Mouse (Mus musculus) heart, adult 2 months (tissue): Measurements from ENCODE around the gene Cdk13. TPM values are rescaled to one million over a fixed set of nuclear protein-coding genes. Genes with fewer than 3 reads are reported as not detected.

Experiments
- DNase-seq, 2 experiments: peaks; one replicate each; pipeline ENCODE4 v3.0.0; 2021
- H3K27ac ChIP-seq: fragments of 200-600 bp; 2 replicates; pipeline ENCODE4 v1.8.1; 2022
- H3K27me3 ChIP-seq: fragments of 200-500 bp; 2 replicates; pipeline ENCODE4 v1.6.1; 2012; ENCODE audit warnings: mild to moderate bottlenecking, low read length, inconsistent platforms, mixed read lengths; ENCODE audit not compliant: control insufficient read depth, insufficient read depth
- H3K36me3 ChIP-seq: fragments of 200-500 bp; 2 replicates; pipeline ENCODE4 v1.6.1; 2012; ENCODE audit warnings: low read length, inconsistent platforms; ENCODE audit not compliant: control insufficient read depth, insufficient read depth
- H3K4me1 ChIP-seq: fragments of 200-500 bp; 2 replicates; pipeline ENCODE4 v1.6.1; 2011; ENCODE audit warnings: low read length; ENCODE audit not compliant: control insufficient read depth, insufficient read depth
- H3K4me3 ChIP-seq: fragments of 200-600 bp; 2 replicates; pipeline ENCODE4 v1.8.1; 2022
- H3K79me2 ChIP-seq: fragments of 200-500 bp; replicated peaks from 2 replicates; pipeline ENCODE4 v1.6.1; 2012; ENCODE audit warnings: mild to moderate bottlenecking, inconsistent platforms, low read length, moderate library complexity, mixed read lengths; ENCODE audit not compliant: control insufficient read depth, insufficient read depth
- H3K9ac ChIP-seq: fragments of 200-500 bp; 2 replicates; pipeline ENCODE4 v1.6.1; 2012; ENCODE audit warnings: low read depth, mild to moderate bottlenecking, control low read depth, inconsistent platforms, low read length, mixed read lengths
- CTCF ChIP-seq: fragments of 200-600 bp; IDR thresholded peaks from 2 replicates; pipeline ENCODE4 v1.8.1; 2022; ENCODE audit warnings: antibody characterized with exemption, mild to moderate bottlenecking, moderate library complexity
- EP300 ChIP-seq: fragments of 200-500 bp; IDR thresholded peaks from 2 replicates; pipeline ENCODE4 v1.6.1; 2011; ENCODE audit warnings: low read depth, low read length, control low read depth; ENCODE audit not compliant: insufficient read depth
- POLR2A ChIP-seq: fragments of 200-500 bp; IDR thresholded peaks from 2 replicates; pipeline ENCODE4 v1.6.1; 2011; ENCODE audit warnings: mild to moderate bottlenecking, low read depth, low read length, control low read depth; ENCODE audit not compliant: insufficient read depth
- WGBS: fragments of 180-500 bp; shearing (Covaris S2); methylation state at CpG from one replicate; pipeline ENCODE4 v1.1.7; 2018; 5-methylcytosine and 5-hydroxymethylcytosine counted together
- intact Hi-C: fragments of 180-260 bp; cut with DNase I; formaldehyde crosslinking; loops from one replicate; pipeline ENCODE4 v1.15.1; 2025
- polyA plus RNA-seq: library from polyadenylated mRNA; depleted of rRNA; stranded (reverse); fragments of >200 nt; gene quantifications from 2 replicates; pipeline ENCODE4 v1.2.3, GENCODE M21; 2012
- total RNA-seq, 2 experiments: library from RNA; stranded (reverse); gene quantifications; 2 replicates each; pipeline ENCODE4 v1.2.3; 2021

The Cdk13 gene
- total and polyA plus RNA-seq, 3 experiments: 12.5 to 24.7 (median 22.4) TPM

- Histone ChIP-seq H3K4me1 (no peaks in the 10 kb centered on the region), H3K4me3 (no peak overlapping the region), H3K79me2 (no peaks in the 10 kb centered on the region), H3K27me3 (no peaks in the 10 kb centered on the region), H3K36me3 (no peaks in the 10 kb centered on the region), H3K9ac (no peak overlapping the region), H3K27ac (no peak overlapping the region)
- WGBS: 38% methylated on average over 16 of the region's 16 CpGs
- intact Hi-C loops: loop anchor here (1.0 to 5.0 kb wide), 4 partner anchors 33 to 974 kb away; partner anchors contain the start of gene Cdk13
- peak in 1 of 2 experiments; percentile 25 for DNase-seq
- no peak for TF ChIP-seq POLR2A
- TF ChIP-seq CTCF: peak; percentile 90
- TF ChIP-seq EP300: no peak
Observed at GRCm38 (mm10) chr13:17837610-17838483, 33.0 kb upstream of the Cdk13 start.

GRCm38 (mm10) chr13:17836808-17837207 is 31.9 kb upstream of the Cdk13 start:
- no peak for DNase-seq
- Histone ChIP-seq H3K4me1 (no peaks in the 10 kb centered on the region), H3K79me2 (no peaks in the 10 kb centered on the region), H3K27me3 (no peaks in the 10 kb centered on the region), H3K9ac (no peak overlapping the region), H3K4me3 (no peak overlapping the region), H3K27ac (no peak overlapping the region), H3K36me3 (no peaks in the 10 kb centered on the region)
- WGBS: 68% methylated on average over 7 of the region's 7 CpGs
- TF ChIP-seq POLR2A (no peak), CTCF (no peak), EP300 (no peak)
- intact Hi-C loops: loop anchor here (1.0 to 5.0 kb wide), 3 partner anchors 32 to 975 kb away; partner anchors contain the start of gene Cdk13

- H3K27ac ChIP-seq: no peak overlapping the region
- no peaks in the 10 kb centered on the region for H3K36me3 ChIP-seq
- 69% methylated on average over 3 of the region's 3 CpGs for WGBS
- intact Hi-C loops: no loop called here
- H3K27me3 ChIP-seq: no peaks in the 10 kb centered on the region
- H3K4me3 ChIP-seq: no peak overlapping the region
- H3K4me1 ChIP-seq: no peaks in the 10 kb centered on the region
- no peak overlapping the region for H3K9ac ChIP-seq
- no peaks in the 10 kb centered on the region for H3K79me2 ChIP-seq
- no peak for TF ChIP-seq EP300
- TF ChIP-seq POLR2A: no peak
- TF ChIP-seq CTCF: no peak
- DNase-seq: no peak
Observed at GRCm38 (mm10) chr13:17832940-17833339, 28.0 kb upstream of the Cdk13 start.

GRCm38 (mm10) chr13:17817226-17817625 is 12.3 kb upstream of the Cdk13 start:
- Histone ChIP-seq H3K27ac (no peak overlapping the region), H3K4me3 (no peak overlapping the region), H3K4me1 (no peaks in the 10 kb centered on the region), H3K36me3 (no peaks in the 10 kb centered on the region), H3K79me2 (no peaks in the 10 kb centered on the region), H3K27me3 (no peaks in the 10 kb centered on the region), H3K9ac (no peak overlapping the region)
- no peak for TF ChIP-seq EP300
- TF ChIP-seq POLR2A: no peak
- TF ChIP-seq CTCF: no peak
- intact Hi-C loops: no loop called here
- DNase-seq: no peak
- 86% methylated on average over 2 of the region's 2 CpGs for WGBS

GRCm38 (mm10) chr13:17805614-17805975 is 698 bp upstream of the Cdk13 start:
- TF ChIP-seq CTCF (no peak), EP300 (no peak), POLR2A (no peak)
- Histone ChIP-seq H3K4me1 (no peaks in the 10 kb centered on the region; the same call in 1 of the 2 replicates), H3K27me3 (no peaks in the 10 kb centered on the region), H3K9ac (peak overlapping the region; percentile 74), H3K27ac (peak overlapping the region; percentile 95), H3K4me3 (peak overlapping the region; percentile 79), H3K36me3 (peaks cover 9% of the 10 kb centered on the region), H3K79me2 (no peaks in the 10 kb centered on the region)
- DNase-seq: no peak
- WGBS: under 1% methylated on average over 14 of the region's 14 CpGs
- intact Hi-C loops: loop anchor here (1.0 to 2.0 kb wide), 3 partner anchors 31 to 139 kb away; partner anchors contain the start of genes Mplkip, Rala and Sugct
